Mouse (Mus musculus) large intestine, adult 2 months (tissue): ENCODE measurements around the gene Prr14l. TPM values are rescaled to one million over a fixed set of nuclear protein-coding genes. Genes with fewer than 3 reads are reported as not detected.
"Not testable (repeated sequence)": the region's sequence is repeated elsewhere in the genome, so short reads cannot be mapped to it uniquely, and the experiment has no call there.

Experiments used
- DNase-seq: peaks from one replicate; pipeline ENCODE4 v3.0.0-alpha.2; 2012; ENCODE audit warnings: low read depth, low spot score
- WGBS: fragments of 180-500 bp; shearing (Covaris S2); methylation state at CpG from one replicate; pipeline ENCODE4 v1.1.7; 2018; 5-methylcytosine and 5-hydroxymethylcytosine counted together
- polyA plus RNA-seq: library from polyadenylated mRNA; depleted of rRNA; stranded (reverse); fragments of >200 nt; gene quantifications from 2 replicates; pipeline ENCODE4 v1.2.3, GENCODE M21; 2012

Gene Prr14l
- polyA plus RNA-seq, 1 experiment: 4.2 TPM

GRCm38 (mm10) chr5:32820471-32820870, 33.6 kb downstream of the Prr14l start:
- no peak for DNase-seq
- 95% methylated on average over 8 of the region's 8 CpGs for WGBS

GRCm38 (mm10) chr5:32815396-32815795, 38.7 kb downstream of the Prr14l start:
- DNase-seq: no peak
- 98% methylated on average over 4 of the region's 4 CpGs for WGBS

GRCm38 (mm10) chr5:32786454-32786853, 67.6 kb downstream of the Prr14l start:
- WGBS: 56% methylated on average over 1 of the region's 1 CpGs
- DNase-seq: not testable (repeated sequence)

GRCm38 (mm10) chr5:32785313-32785915, 68.6 kb downstream of the Prr14l start, which contains the start of gene Pisd:
TSS of gene Pisd (minus strand) at chr5:32785646.
- under 1% methylated on average over 52 of the region's 52 CpGs for WGBS
- DNase-seq: peak; percentile 89

DNA sequence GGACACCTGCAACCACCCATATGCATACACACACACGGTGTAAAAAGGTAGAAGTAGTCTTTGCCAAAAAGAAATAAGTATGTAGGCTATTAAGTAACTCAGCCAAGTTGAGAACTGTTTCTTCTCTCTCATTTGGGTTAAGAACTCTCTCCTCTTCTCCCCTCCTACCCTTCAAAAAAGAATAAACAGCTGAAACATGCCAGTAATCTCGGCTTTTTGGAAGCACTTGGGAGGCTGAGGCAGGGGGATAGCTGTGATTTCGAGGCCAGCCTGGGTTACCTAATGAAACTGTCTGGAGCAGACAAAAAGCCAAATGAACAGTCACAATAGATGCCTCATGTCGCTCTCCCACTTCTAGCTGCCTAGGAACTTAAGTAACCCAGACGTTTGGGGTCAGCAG, 69.3 kb downstream of the Prr14l start:
- 8% methylated on average over 5 of the region's 5 CpGs for WGBS
- no peak for DNase-seq

DNA sequence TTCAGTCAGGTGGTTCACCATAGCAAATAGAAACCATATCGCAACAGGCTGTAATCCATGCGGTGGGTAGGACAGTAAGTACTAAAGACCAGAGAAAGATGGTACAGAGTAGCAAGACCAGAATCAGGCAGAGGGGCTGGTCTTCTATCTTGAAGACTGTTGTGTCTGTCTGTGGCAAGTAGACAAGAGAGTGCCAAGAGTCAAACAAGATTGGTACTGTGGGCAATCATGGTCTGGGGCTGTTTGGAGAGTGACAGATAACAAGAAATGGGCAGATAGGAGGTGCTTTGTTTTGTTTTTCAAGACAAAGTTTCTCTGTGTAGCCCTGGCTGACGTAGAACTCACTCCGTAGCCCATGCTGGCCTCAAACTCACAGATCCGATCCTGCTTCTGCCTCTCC, 72.5 kb downstream of the Prr14l start:
- no peak for DNase-seq
- 93% methylated on average over 5 of the region's 5 CpGs for WGBS

DNA sequence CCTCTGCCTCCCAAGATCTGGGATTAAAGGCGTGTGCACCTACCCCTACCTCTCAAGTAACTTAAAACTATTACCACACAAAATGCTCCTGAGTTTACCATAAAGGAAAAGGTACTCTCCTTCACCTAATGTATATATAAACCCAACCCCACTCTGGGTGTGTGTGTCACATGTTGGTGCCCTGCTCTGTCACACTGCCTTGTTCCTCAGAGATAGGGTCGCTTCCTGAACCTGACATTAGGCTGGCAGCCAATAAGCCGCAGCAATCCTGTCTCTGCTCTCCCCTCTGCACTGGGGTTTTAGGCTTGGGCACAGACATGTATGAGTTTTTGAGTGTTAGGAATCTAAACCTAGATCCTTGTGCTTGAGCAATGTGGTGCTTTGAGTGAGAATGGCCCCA, 75.9 kb downstream of the Prr14l start:
- no peak for DNase-seq
- 71% methylated on average over 3 of the region's 3 CpGs for WGBS

DNA sequence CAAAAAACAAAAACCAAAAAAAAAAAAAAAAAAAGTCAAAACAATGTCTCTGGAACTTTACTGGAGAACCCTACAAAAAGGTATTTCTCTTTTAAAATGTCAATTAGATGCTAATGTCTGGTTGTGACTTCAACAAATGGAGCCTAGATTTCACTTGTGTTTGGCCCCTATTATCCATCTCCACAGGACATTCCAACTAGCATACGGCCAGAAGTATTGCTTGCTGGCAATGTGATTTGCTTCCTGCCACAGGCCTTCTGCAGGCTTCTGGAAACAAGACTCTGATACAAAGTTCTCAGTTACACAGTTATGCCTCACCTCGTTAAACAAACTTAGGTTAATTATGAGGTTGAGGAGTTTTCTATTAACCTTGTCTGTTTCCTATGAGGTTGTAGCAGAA, 81.7 kb downstream of the Prr14l start:
- 37% methylated on average over 2 of the region's 2 CpGs for WGBS
- no peak for DNase-seq

DNA sequence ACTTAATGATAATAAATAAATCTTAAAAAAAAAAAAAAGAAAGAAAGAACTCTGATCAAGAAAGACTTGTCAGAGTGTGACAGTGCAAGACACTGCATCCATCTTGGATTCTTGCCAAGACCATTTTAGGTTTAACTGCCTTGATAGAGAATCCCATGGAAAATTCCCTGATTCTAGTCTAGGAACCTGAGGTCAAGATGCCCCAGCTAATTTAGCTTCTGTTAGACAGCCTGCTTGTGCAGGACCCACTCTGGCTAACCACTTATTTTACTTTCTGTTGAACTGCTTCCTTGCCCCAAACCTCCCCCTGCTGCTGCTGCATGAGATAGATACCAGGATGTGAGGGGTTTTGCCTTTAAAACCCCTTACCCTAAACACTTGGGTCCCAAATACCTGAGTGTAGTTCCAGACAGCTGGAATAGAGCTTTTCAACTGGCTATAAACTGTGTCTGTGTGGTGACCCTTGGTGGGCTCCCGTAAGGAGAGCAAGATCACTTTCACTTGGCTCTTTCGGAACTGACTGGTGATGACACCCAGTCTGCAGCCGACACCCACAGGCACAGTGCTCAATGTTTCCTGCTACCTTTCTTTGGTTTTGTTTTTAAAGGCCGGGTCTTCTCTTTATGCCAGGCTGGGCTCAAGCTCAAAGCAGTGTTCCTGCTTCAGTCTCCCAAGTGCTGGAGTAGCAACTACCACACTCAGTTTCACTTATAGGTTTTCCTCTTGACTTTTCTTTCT, 86.3 kb downstream of the Prr14l start:
- no peak for DNase-seq
- WGBS: 82% methylated on average over 4 of the region's 4 CpGs

DNA sequence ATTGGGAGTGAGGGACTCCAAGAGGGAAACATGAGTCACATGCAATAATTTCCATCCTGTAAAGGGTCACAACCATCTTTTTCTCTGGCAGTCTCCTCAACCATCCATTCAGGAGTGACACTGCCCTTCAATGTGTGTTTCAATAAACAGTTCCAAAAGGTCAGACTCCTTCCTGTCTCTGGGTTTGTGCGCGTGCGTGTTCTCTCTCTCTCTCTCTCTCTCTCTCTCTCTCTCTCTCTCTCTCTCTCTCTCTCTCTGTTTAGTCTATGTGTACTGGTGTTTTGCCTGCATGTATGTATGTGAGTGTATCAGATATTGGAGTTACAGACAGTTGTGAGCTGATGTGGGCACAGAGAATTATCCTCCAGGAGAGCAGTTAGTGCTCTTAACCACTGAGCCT, 87.1 kb downstream of the Prr14l start:
- 32% methylated on average over 3 of the region's 3 CpGs for WGBS
- DNase-seq: no peak

- 36% methylated on average over 5 of the region's 5 CpGs for WGBS
- no peak for DNase-seq
Observed at GRCm38 (mm10) chr5:32761566-32762140, 92.4 kb downstream of the Prr14l start.

DNA sequence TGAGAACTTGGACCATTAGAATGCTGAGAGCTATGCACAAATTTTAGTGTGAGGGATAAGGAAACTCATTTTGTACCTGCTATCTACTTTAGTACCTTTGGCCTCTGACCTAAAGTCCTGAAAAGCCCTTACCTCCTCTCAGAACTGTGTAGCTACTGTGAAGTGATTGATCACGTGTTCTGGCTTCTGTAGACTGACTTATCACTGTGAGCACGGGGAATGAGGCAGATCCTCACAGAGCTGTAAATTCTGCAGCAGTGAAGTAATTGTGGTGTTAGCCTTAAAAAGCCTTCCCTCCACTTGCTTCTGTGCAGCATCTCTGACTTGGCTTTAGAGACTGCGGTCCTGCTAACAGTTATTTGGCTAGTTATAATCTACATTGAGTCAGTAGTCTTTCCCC, 93.3 kb downstream of the Prr14l start:
- no peak for DNase-seq
- WGBS: 45% methylated on average over 3 of the region's 3 CpGs

DNA sequence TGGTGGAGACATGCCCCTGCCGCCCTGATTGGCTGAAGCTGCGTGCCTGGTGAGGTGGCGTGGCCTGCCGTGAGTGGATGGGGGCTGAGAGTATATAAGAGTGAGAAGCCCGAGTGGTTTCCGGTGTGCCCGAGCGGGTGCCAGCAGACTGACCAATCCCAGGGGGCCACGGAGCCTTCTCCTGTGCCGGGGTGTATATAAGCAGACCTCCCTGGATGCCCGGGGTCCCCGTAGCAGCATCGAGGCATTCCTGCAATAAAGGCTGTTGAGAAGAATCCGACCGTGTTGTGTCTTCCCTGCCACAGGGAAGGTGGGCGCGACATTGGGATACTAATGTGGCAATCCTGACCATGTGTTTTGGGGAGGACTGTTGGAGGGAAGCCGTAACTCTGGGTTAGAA, 93.7 kb downstream of the Prr14l start:
- DNase-seq: not testable (repeated sequence)
- 96% methylated on average over 18 of the region's 18 CpGs for WGBS

DNA sequence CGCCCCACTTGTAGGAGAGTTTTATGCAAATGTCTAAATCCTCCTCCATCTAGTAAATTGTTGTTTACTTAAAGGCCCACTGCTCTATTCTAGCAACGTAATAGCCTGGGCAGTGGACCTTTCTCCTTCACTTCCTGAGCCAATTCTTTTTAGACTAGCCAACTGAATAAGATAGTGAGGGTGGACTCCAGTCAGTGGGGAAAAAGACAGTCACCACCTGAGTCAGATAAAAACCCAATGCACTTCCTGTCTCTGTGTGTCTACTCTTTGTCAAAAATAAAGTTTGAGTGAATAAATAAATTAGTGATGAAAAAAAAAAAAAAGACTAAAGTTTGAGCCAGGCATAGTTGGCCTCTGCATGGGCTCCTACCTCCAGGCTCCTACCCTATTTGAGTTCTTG, 94.4 kb downstream of the Prr14l start:
- 83% methylated on average over 2 of the region's 2 CpGs for WGBS

DNA sequence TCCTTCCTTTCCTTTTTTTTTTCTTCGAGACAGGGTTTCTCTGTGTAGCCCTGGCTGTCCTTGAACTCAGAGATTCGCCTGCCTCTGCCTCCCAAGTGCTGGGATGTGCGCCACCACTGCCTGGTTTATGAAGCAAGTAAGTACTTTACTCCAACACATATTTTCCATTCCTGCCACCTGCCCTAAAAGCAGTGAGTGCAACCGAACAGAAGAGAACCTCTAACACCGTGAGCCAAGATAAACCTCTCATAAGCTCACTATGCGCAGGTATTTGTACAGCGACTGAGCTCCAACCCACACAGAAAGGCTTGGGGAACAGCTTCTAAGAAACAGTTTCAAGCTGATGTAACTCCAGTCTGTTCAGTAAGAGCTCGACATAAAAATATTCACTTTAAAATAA, 97.9 kb downstream of the Prr14l start:
- no peak for DNase-seq
- WGBS: 92% methylated on average over 8 of the region's 8 CpGs

More for the DNA sequence above, 94.4 kb downstream of the Prr14l start:
- no peak for DNase-seq

DNA sequence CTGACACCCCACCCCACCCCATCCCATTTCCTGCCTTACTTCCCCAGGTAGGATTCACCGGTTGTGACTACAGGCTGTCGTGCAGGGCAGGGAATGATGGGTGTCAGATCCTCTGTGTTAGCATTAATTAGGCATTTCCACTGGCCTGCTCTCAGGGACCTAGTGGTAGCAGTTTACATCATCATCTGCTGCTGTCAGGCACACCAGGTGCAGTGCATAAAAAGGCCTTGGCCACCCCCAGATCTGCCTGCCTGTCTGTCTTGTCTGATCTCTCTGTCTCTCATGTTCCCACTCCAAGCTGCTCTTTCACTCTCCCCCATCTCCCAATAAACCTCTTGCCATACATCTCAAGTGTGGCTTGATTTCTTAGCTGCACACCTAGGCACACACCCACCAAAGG, 102.3 kb downstream of the Prr14l start:
- WGBS: 59% methylated on average over 2 of the region's 2 CpGs

GRCm38 (mm10) chr5:32748936-32749335, 105.1 kb downstream of the Prr14l start:
- no peak for DNase-seq
- WGBS: 74% methylated on average over 6 of the region's 6 CpGs

More for the DNA sequence above, 102.3 kb downstream of the Prr14l start:
- no peak for DNase-seq

DNA sequence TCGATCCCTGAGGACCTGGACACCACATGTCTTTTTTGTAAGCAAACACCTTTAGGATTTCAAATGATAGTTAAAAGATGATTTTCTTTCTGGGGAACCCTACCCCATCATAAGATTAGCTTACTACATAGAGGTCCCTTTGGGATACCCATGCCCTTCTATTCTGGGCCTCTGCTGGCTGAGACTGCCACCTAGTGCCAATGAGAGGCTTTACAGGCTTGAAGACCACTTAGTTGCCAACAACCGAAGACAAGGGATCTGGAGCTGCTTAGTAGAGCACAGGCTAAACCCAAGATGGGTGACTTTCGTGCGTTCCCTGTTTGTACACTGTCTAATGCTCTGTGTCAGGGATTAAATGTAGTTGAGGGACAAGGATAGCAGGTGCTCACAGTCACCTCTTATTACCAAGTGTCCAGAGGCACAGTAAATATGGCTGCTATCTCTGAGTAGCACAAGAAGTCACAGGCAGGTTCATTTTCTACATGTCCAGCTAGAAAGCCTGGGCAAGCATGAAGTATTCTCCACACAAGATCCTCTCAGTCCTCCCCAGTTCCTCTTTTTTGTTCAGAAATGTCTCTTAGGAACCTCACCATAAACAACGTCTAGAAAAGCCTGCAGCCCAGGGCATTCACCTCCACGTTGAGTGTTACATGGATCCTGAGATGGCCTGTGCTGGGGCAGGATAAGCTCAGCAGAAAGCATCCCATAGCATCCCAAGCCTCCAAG, 106.2 kb downstream of the Prr14l start:
- 43% methylated on average over 6 of the region's 6 CpGs for WGBS
- DNase-seq: no peak

DNA sequence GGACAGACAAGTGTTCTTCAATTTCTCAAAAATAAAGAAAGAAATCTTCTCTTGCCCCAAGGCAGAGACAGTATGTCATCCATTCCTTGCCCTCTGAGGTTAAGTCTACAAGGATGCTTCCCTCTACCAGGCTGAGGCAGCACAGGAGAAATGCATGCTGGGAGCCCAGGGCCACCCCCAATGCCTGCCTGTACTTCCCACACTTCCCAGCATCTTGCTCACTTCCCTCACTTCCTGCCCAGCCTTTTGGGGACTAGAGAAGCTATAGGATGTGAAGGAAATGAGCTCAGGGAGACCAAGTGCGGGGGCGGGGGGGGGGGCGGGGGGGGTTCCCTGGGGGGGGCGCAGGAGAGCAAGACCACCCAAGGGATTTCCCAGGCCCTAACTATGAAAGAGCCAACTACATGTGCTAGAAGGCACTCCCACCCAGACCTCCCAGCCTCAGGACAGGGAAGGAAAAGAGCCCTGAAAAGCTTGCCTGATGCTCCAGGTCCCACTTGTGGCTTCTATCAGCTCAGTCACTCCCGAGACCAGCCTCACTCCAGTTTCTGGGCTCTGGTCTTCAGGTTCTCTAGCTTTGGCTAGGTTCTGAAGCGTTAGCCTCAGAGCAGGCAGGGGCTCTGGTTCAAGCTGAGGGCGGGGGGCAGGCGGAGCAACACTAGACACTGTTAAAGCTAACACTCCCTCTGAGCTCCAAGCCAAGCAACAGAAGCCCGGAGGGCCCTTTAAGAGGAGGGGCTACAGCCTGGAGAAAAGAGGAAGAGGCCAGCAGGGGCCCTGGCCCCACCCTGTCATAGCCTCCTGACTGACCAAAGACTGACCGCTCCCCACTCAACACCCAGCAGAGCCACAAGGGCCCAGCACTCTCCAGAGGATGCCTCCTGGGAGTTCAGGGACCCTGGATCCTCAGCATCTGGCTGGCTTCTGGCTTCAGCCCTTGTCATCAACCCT, 108.1 kb downstream of the Prr14l start:
- DNase-seq: peak; percentile 85
- WGBS: 2% methylated on average over 10 of the region's 10 CpGs
